Mouse (Mus musculus) intestine, postnatal 0 days (tissue): ENCODE data around the gene Mad1l1. TPM values are rescaled to one million over a fixed set of nuclear protein-coding genes. Genes with fewer than 3 reads are reported as not detected.

ENCODE experiments used
- ATAC-seq: fragments of 200-750 bp; cut with Nextera tagmentation; 2 replicates; pipeline ENCODE4 v1.8.0; 2017; ENCODE audit warnings: mild to moderate bottlenecking, moderate TSS enrichment, moderate library complexity
- H3K27ac ChIP-seq: fragments of 300-500 bp; sonication (generic); 2 replicates; pipeline ENCODE4 v1.5.1; 2014; ENCODE audit warnings: mild to moderate bottlenecking, low read depth, low read length, moderate library complexity
- H3K27me3 ChIP-seq: fragments of 300-500 bp; sonication (generic); replicated peaks from 2 replicates; pipeline ENCODE4 v1.6.1; 2014; ENCODE audit warnings: low read length, mixed read lengths; ENCODE audit not compliant: control insufficient read depth, insufficient read depth
- H3K36me3 ChIP-seq: fragments of 300-500 bp; sonication (generic); 2 replicates; pipeline ENCODE4 v1.6.1; 2014; ENCODE audit warnings: mild to moderate bottlenecking, moderate library complexity; ENCODE audit not compliant: control insufficient read depth, insufficient read depth
- H3K4me1 ChIP-seq: fragments of 300-500 bp; sonication (generic); replicated peaks from 2 replicates; pipeline ENCODE4 v1.6.1; 2014; ENCODE audit warnings: antibody characterized with exemption, low read length, mixed read lengths; ENCODE audit not compliant: control insufficient read depth, insufficient read depth
- H3K4me2 ChIP-seq: fragments of 300-500 bp; sonication (generic); replicated peaks from 2 replicates; pipeline ENCODE4 v1.6.1; 2014; ENCODE audit warnings: low read depth, mild to moderate bottlenecking, moderate library complexity
- H3K4me3 ChIP-seq: fragments of 300-500 bp; sonication (generic); 2 replicates; pipeline ENCODE4 v1.5.1; 2014; ENCODE audit warnings: low read depth, low read length
- H3K9ac ChIP-seq: fragments of 300-500 bp; sonication (generic); 2 replicates; pipeline ENCODE4 v1.6.1; 2014; ENCODE audit warnings: mild to moderate bottlenecking, low read depth, low read length
- H3K9me3 ChIP-seq: fragments of 300-500 bp; sonication (generic); 2 replicates; pipeline ENCODE4 v1.6.1; 2016; ENCODE audit warnings: mixed run types; ENCODE audit not compliant: control insufficient read depth
- CTCF ChIP-seq: sonication (generic); IDR thresholded peaks from 2 replicates; pipeline ENCODE4 v1.5.1; 2016; ENCODE audit warnings: low read depth, mild to moderate bottlenecking, control low read depth, antibody characterized with exemption, moderate library complexity
- WGBS: fragments of 180-500 bp; shearing (Covaris S2); extraction: QIAGEN DNeasy Blood & Tissue Kit; methylation state at CpG from one replicate; pipeline ENCODE4 v1.1.7; 2014; 5-methylcytosine and 5-hydroxymethylcytosine counted together
- polyA plus RNA-seq: library from polyadenylated mRNA; unstranded; fragments of >200 nt; fragmentation: Nextera tagmentation; extraction: Ambion mirVana; gene quantifications from 2 replicates; pipeline ENCODE4 v1.2.1, GENCODE M21; 2015

Mad1l1 gene
- polyA plus RNA-seq, 1 experiment from 2014 or later = 10.3 TPM

GRCm38 (mm10) chr5:140013652-140014051 lies 307.7 kb downstream of the Mad1l1 start:
- H3K9ac ChIP-seq = no peak overlapping the region
- H3K36me3 ChIP-seq = no peaks in the 10 kb centered on the region
- no peak for TF ChIP-seq CTCF
- H3K9me3 ChIP-seq = no peaks in the 10 kb centered on the region
- H3K27me3 ChIP-seq = no peaks in the 10 kb centered on the region
- H3K4me3 ChIP-seq = no peak overlapping the region
- no peaks in the 10 kb centered on the region for H3K4me1 ChIP-seq
- 85% methylated on average over 5 of the region's 5 CpGs for WGBS
- no peak overlapping the region for H3K4me2 ChIP-seq
- ATAC-seq = no peak
- no peak overlapping the region for H3K27ac ChIP-seq

GRCm38 (mm10) chr5:140012286-140012967 lies 308.9 kb downstream of the Mad1l1 start:
- no peak overlapping the region for H3K27ac ChIP-seq
- H3K4me1 ChIP-seq = no peaks in the 10 kb centered on the region
- no peak overlapping the region for H3K9ac ChIP-seq
- WGBS = 61% methylated on average over 12 of the region's 12 CpGs
- no peaks in the 10 kb centered on the region for H3K9me3 ChIP-seq
- H3K36me3 ChIP-seq = peaks cover 7% of the 10 kb centered on the region; the same call in 1 of the 2 replicates
- no peak overlapping the region for H3K4me2 ChIP-seq
- no peak overlapping the region for H3K4me3 ChIP-seq
- no peaks in the 10 kb centered on the region for H3K27me3 ChIP-seq
- no peak for TF ChIP-seq CTCF
- ATAC-seq = no peak

GRCm38 (mm10) chr5:140010405-140010804 lies 310.9 kb downstream of the Mad1l1 start:
- no peak for TF ChIP-seq CTCF
- 72% methylated on average over 3 of the region's 3 CpGs for WGBS
- Histone ChIP-seq H3K4me3 (no peak overlapping the region), H3K9me3 (no peaks in the 10 kb centered on the region), H3K27me3 (no peaks in the 10 kb centered on the region), H3K4me1 (no peaks in the 10 kb centered on the region), H3K9ac (no peak overlapping the region), H3K36me3 (peaks cover 7% of the 10 kb centered on the region; the same call in 1 of the 2 replicates), H3K4me2 (no peak overlapping the region), H3K27ac (no peak overlapping the region)
- no peak for ATAC-seq

- peaks cover 7% of the 10 kb centered on the region; the same call in 1 of the 2 replicates for H3K36me3 ChIP-seq
- H3K27me3 ChIP-seq = no peaks in the 10 kb centered on the region
- no peak overlapping the region for H3K9ac ChIP-seq
- ATAC-seq = no peak
- 87% methylated on average over 7 of the region's 7 CpGs for WGBS
- TF ChIP-seq CTCF = no peak
- no peak overlapping the region for H3K27ac ChIP-seq
- H3K9me3 ChIP-seq = no peaks in the 10 kb centered on the region
- no peaks in the 10 kb centered on the region for H3K4me1 ChIP-seq
- no peak overlapping the region for H3K4me3 ChIP-seq
- H3K4me2 ChIP-seq = no peak overlapping the region
Measured at GRCm38 (mm10) chr5:140009083-140009655, 312.2 kb downstream of the Mad1l1 start.

- no peaks in the 10 kb centered on the region for H3K9me3 ChIP-seq
- H3K4me3 ChIP-seq = no peak overlapping the region
- peaks cover 7% of the 10 kb centered on the region; the same call in 1 of the 2 replicates for H3K36me3 ChIP-seq
- TF ChIP-seq CTCF = no peak
- H3K4me2 ChIP-seq = no peak overlapping the region
- 80% methylated on average over 5 of the region's 5 CpGs for WGBS
- no peaks in the 10 kb centered on the region for H3K4me1 ChIP-seq
- no peaks in the 10 kb centered on the region for H3K27me3 ChIP-seq
- no peak overlapping the region for H3K27ac ChIP-seq
- H3K9ac ChIP-seq = no peak overlapping the region
- ATAC-seq = no peak
Measured at GRCm38 (mm10) chr5:140008523-140008806, 312.9 kb downstream of the Mad1l1 start.

GRCm38 (mm10) chr5:140007656-140008522 lies 313.5 kb downstream of the Mad1l1 start:
- TF ChIP-seq CTCF = no peak
- no peaks in the 10 kb centered on the region for H3K9me3 ChIP-seq
- no peak overlapping the region for H3K9ac ChIP-seq
- peaks cover 7% of the 10 kb centered on the region; the same call in 1 of the 2 replicates for H3K36me3 ChIP-seq
- no peak overlapping the region for H3K4me2 ChIP-seq
- H3K27ac ChIP-seq = no peak overlapping the region
- no peaks in the 10 kb centered on the region for H3K4me1 ChIP-seq
- no peak for ATAC-seq
- no peak overlapping the region for H3K4me3 ChIP-seq
- no peaks in the 10 kb centered on the region for H3K27me3 ChIP-seq
- 58% methylated on average over 9 of the region's 9 CpGs for WGBS
